ENCODE assay signal across 9 mouse cellular contexts in the genomic region with DNA sequence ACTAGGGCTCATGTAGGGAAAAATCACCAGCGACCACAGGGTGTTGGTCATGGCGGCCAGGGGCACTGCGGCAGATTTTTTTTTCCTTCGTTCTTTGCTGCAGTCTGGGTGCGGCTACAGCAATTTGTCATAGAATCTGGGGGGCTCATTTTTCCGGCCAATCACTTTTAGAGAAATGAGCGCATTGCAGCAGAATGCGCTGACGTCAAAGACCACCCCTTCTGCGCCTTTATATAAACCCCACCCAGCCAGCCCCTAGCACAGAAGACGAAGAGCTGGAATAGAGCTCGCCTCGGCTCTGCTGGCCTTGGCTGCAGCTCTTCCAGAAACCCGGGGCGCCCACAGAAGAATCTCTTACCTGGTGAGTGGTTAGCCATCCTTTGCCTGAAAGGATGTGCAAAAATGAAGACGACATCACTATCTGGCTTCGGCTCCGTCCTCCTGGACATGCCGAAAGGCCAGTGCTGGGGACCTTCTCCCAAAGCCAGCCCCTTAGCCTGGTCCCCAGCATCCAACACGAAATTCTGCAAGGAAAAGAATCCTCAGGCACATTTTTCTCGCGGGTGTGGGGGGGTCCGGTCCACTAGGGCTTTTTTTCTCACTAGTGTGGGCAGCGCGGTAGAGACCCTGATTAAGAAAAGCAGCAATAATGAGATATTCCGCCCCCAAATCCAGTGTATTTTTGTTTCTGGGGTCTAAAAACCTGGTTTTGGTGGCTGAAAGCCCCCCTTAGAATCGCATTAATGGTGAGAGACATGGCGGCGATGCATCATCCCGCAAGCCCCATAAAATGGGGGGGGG. TPM values are rescaled to one million over a fixed set of nuclear protein-coding genes. Genes with fewer than 3 reads are reported as not detected.
DNase-seq lines count a peak whose midpoint lies in the region; ATAC-seq and TF ChIP-seq lines count a peak whose summit lies in the region.
"Had no signal": no experiment of that assay in that cellular context is flagged by ENCODE, and none has a peak within 500 bp of the region (broad histone marks: within the 10 kb centered on the region; RNA-seq: fewer than 3 reads in every experiment).

No protein-coding gene starts in this region.

- peak overlapping the region; percentile 54 for H3K4me2 ChIP-seq in forebrain, embryonic 11.5 days (ENCODE audit: low read depth, low read length, severe bottlenecking)
- H3K4me2 ChIP-seq in heart, embryonic 12.5 days, result peak overlapping the region; percentile 66
- H3K4me2 ChIP-seq in stomach, embryonic 16.5 days (ENCODE audit: low read depth, low read length), result peak overlapping the region; percentile 49

- peaks cover 3% of the 10 kb centered on the region; the same call in 1 of the 2 replicates for H3K27me3 ChIP-seq in forebrain, embryonic 11.5 days (ENCODE audit: control insufficient read depth, insufficient read depth, low read length)
- H3K27me3 ChIP-seq in heart, embryonic 12.5 days (replicated peaks), result no peaks in the 10 kb centered on the region
- no peaks in the 10 kb centered on the region for H3K27me3 ChIP-seq in stomach, embryonic 16.5 days (ENCODE audit: control insufficient read depth, insufficient read depth, low read length)

- peak overlapping the region; percentile 77 for H3K9ac ChIP-seq in ES-E14 (ENCODE audit: insufficient read depth, low read depth, low read length, poor library complexity, severe bottlenecking)
- H3K9ac ChIP-seq in forebrain, embryonic 11.5 days (ENCODE audit: low read length), result peak overlapping the region; percentile 66
- H3K9ac ChIP-seq in heart, embryonic 12.5 days, result peak overlapping the region; percentile 77
- peak overlapping the region; percentile 77 for H3K9ac ChIP-seq in stomach, embryonic 16.5 days (ENCODE audit: low read length)

- H3K36me3 ChIP-seq in ES-E14 (ENCODE audit: control insufficient read depth, insufficient read depth, low read length, poor library complexity, severe bottlenecking), result peaks cover 11% of the 10 kb centered on the region
- no peaks in the 10 kb centered on the region for H3K36me3 ChIP-seq in forebrain, embryonic 11.5 days (ENCODE audit: control insufficient read depth, insufficient read depth, low read length)
- H3K36me3 ChIP-seq in heart, embryonic 12.5 days, result peaks cover 13% of the 10 kb centered on the region
- H3K36me3 ChIP-seq in stomach, embryonic 16.5 days (ENCODE audit: control insufficient read depth, insufficient read depth, low read length), result peaks cover 1% of the 10 kb centered on the region; the same call in 1 of the 2 replicates

- H3K4me1 ChIP-seq in ES-E14 (ENCODE audit: control insufficient read depth in 2 of 2, insufficient read depth in 2 of 2, low read length in 2 of 2, poor library complexity in 1 of 2), result peaks cover 1 to 3% of the 10 kb centered on the region in 2 experiments; a peak in 2 of 4 replicates
- H3K4me1 ChIP-seq in forebrain, embryonic 11.5 days (replicated peaks; ENCODE audit: control insufficient read depth, insufficient read depth, low read length), result peaks cover under 1% of the 10 kb centered on the region; the same call in 1 of the 2 replicates
- H3K4me1 ChIP-seq in heart, embryonic 12.5 days (replicated peaks), result no peaks in the 10 kb centered on the region
- no peaks in the 10 kb centered on the region for H3K4me1 ChIP-seq in stomach, embryonic 16.5 days (ENCODE audit: control insufficient read depth, insufficient read depth, low read length)

- H3K27ac ChIP-seq in ES-E14 (ENCODE audit: insufficient read depth, low read depth, low read length, poor library complexity, severe bottlenecking), result peak overlapping the region; percentile 44; the same call in 1 of the 2 replicates
- H3K27ac ChIP-seq in forebrain, embryonic 11.5 days (ENCODE audit: low read depth, low read length), result 0 out of 2 replicates have a peak overlapping the region, but pooled peaks have one; percentile 43
- peak overlapping the region; percentile 61 for H3K27ac ChIP-seq in heart, embryonic 12.5 days (ENCODE audit: poor library complexity, severe bottlenecking)
- H3K27ac ChIP-seq in stomach, embryonic 16.5 days (ENCODE audit: low read length), result peak overlapping the region; percentile 62

- ATAC-seq in forebrain, embryonic 11.5 days (replicated peaks; ENCODE audit: low FRiP score), result peak; percentile 65
- no peak for ATAC-seq in heart, embryonic 12.5 days (ENCODE audit: insufficient number of reproducible peaks, low FRiP score)
- peak; percentile 66; the same call in 1 of the 2 replicates for ATAC-seq in stomach, embryonic 16.5 days (ENCODE audit: insufficient read depth, low FRiP score)
- ATAC-seq in megakaryocyte-erythroid progenitor cell, adult 5-6 weeks (replicated peaks; ENCODE audit: low FRiP score, low TSS enrichment, poor library complexity, severe bottlenecking), result no peak

- H3K9me3 ChIP-seq in ES-E14 (ENCODE audit: control insufficient read depth, insufficient read depth, low read depth, low read length), result no peaks in the 10 kb centered on the region
- H3K9me3 ChIP-seq in forebrain, embryonic 11.5 days (ENCODE audit: control insufficient read depth, low read length), result peaks cover 29% of the 10 kb centered on the region
- peaks cover 47% of the 10 kb centered on the region for H3K9me3 ChIP-seq in heart, embryonic 12.5 days (replicated peaks)
- H3K9me3 ChIP-seq in stomach, embryonic 16.5 days (replicated peaks; ENCODE audit: control insufficient read depth, low read length), result peaks cover 37% of the 10 kb centered on the region

- no peak for DNase-seq in ES-E14 (ENCODE audit: low read depth, low spot score)
- DNase-seq in brain, adult 2 months (ENCODE audit: low read depth, low spot score), result peak; percentile 96
- DNase-seq in forebrain, embryonic 11.5 days (ENCODE audit: low spot score), result peak; percentile 79
- peak; percentile 47 to 74 for DNase-seq in layer of hippocampus, postnatal 14 days (ENCODE audit: low spot score in 2 of 2)
- peak; percentile 53 to 59 for DNase-seq in lung, postnatal 4 days

- in situ Hi-C loops in ES-E14 (cut with MboI; ENCODE audit: low sequenced_read_pairs in 2 of 2, unreplicated experiment in 2 of 2), result no loop called here

- WGBS in forebrain, embryonic 11.5 days, result 43% methylated on average over 30 of the region's 30 CpGs
- 42% methylated on average over 30 of the region's 30 CpGs for WGBS in heart, embryonic 12.5 days
- 49% methylated on average over 30 of the region's 30 CpGs for WGBS in stomach, embryonic 16.5 days

- peak overlapping the region; percentile 75 to 79 for H3K4me3 ChIP-seq in ES-E14 (ENCODE audit: insufficient read depth in 1 of 2, low read depth in 1 of 2, low read length in 2 of 2, poor library complexity in 1 of 2, severe bottlenecking in 1 of 2)
- H3K4me3 ChIP-seq in forebrain, embryonic 11.5 days (ENCODE audit: low read depth, low read length), result peak overlapping the region; percentile 49
- H3K4me3 ChIP-seq in heart, embryonic 12.5 days, result peak overlapping the region; percentile 62
- peak overlapping the region; percentile 56 for H3K4me3 ChIP-seq in stomach, embryonic 16.5 days (replicated peaks; ENCODE audit: low read length)

TF ChIP-seq in ES-E14, 5 proteins besides CTCF, POLR2A, EP300 and RAD21:
- TF ChIP-seq ZNF384 (IDR thresholded peaks at IDR 0.05; ENCODE audit: low read depth, low read length) (no peak), MAFK (IDR thresholded peaks at IDR 0.05; ENCODE audit: insufficient read depth, low read depth, low read length) (no peak), CHD2 (IDR thresholded peaks at IDR 0.05; ENCODE audit: low read depth, low read length) (no peak), ZC3H11A (IDR thresholded peaks at IDR 0.05; ENCODE audit: borderline replicate concordance, low read depth, low read length) (no peak), HCFC1 (IDR thresholded peaks at IDR 0.05; ENCODE audit: borderline replicate concordance, insufficient read depth, low read length) (no peak)

RNA-seq across cellular contexts. Expression of a gene that starts 59.2 kb away (rescaled TPM):
- total RNA-seq in ES-E14 (2012; rRNA removed), result 4.0 and 5.7 TPM in 2 replicates
- polyA plus RNA-seq in forebrain, embryonic 11.5 days (2014; fragmentation: Nextera tagmentation; extraction: Ambion mirVana), result 0.97 and 1.2 TPM in 2 replicates
- 0.34 and 0.54 TPM in 2 replicates for polyA plus RNA-seq in heart, embryonic 12.5 days (2016; fragmentation: Nextera tagmentation; extraction: Ambion mirVana)
- under 1 TPM; 0.05 to 0.14 TPM for total RNA-seq in layer of hippocampus, postnatal 14 days (2021)
- 1.3 and 2.3 TPM in 2 replicates for polyA plus RNA-seq in stomach, embryonic 16.5 days (2015; fragmentation: Nextera tagmentation; extraction: Ambion mirVana)
- total RNA-seq in megakaryocyte-erythroid progenitor cell, adult 5-6 weeks (2014; fragmentation: Nextera tagmentation), result not detected in 2 replicates
- not detected in 2 replicates for total RNA-seq in megakaryocyte-erythroid progenitor cell, adult 5-6 weeks (2017)
- polyA plus RNA-seq: spleen, adult 2 months had no signal

Comparison
In these comparisons a context has a peak if more than half of its experiments do, and no peak if none do; other contexts are left out.
1. ATAC-seq: peak in forebrain, embryonic 11.5 days (single experiment) and stomach, embryonic 16.5 days (single experiment); none in heart, embryonic 12.5 days (single experiment) and megakaryocyte-erythroid progenitor cell, adult 5-6 weeks (single experiment).
2. Peak in every context shown above with its lines, with median percentiles within 50 percentile points of each other: H3K27ac ChIP-seq, H3K4me3 ChIP-seq, H3K9ac ChIP-seq and H3K4me2 ChIP-seq.